ENCODE assay signal across 8 mouse cellular contexts in the genomic region with DNA sequence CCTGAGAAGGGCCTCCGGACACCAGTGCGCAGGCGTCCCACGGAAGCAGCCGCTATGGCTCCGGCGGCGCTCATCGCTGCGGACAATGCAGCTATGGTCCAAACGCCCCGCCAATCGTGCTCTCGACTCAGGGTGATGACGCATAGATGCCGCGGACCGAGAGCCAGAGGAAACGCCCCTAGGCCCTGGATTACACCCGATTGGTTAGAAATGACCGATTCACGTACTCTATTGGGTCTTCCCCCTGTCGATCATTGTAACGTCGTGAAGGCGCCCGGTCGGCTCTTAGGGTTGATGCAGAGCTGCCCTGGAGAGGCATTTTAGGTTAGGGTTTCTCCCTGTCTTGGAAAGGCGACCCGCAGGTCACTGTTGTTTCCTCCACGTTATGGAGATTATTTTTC. TPM values are rescaled to one million over a fixed set of nuclear protein-coding genes. Genes with fewer than 3 reads are reported as not detected.
DNase-seq lines count a peak whose midpoint lies in the region; ATAC-seq and TF ChIP-seq lines count a peak whose summit lies in the region.

A gene (minus strand): TSS at position 179 of the 401 bp plus-strand sequence.

- peak within 1 kb of the TSS; percentile 89 for H3K27ac ChIP-seq in embryonic fibroblast, embryonic 13.5 days (ENCODE audit: insufficient read depth, low read length)
- H3K27ac ChIP-seq in limb, embryonic 12.5 days, result peak within 1 kb of the TSS; percentile 96
- H3K27ac ChIP-seq in midbrain, embryonic 14.5 days (replicated peaks; ENCODE audit: low read depth, low read length), result peak within 1 kb of the TSS; percentile 99

- no peaks in the 10 kb centered on the region for H3K27me3 ChIP-seq in limb, embryonic 12.5 days
- no peaks in the 10 kb centered on the region for H3K27me3 ChIP-seq in midbrain, embryonic 14.5 days (ENCODE audit: control insufficient read depth, insufficient read depth, low read length)

- peak within 1 kb of the TSS; percentile 72 for H3K9ac ChIP-seq in limb, embryonic 12.5 days (replicated peaks)
- H3K9ac ChIP-seq in midbrain, embryonic 14.5 days (replicated peaks; ENCODE audit: low read length), result peak within 1 kb of the TSS; percentile 79

- H3K4me1 ChIP-seq in embryonic fibroblast, embryonic 13.5 days (ENCODE audit: control insufficient read depth, insufficient read depth, low read length), result no peaks in the 10 kb centered on the region
- no peaks in the 10 kb centered on the region for H3K4me1 ChIP-seq in limb, embryonic 12.5 days (replicated peaks)
- H3K4me1 ChIP-seq in midbrain, embryonic 14.5 days (ENCODE audit: control insufficient read depth, insufficient read depth, low read length), result 0 out of 2 replicates have a peak, but pooled peaks cover 3% of the 10 kb centered on the region

- no peaks in the 10 kb centered on the region for H3K36me3 ChIP-seq in limb, embryonic 12.5 days
- peaks cover 6% of the 10 kb centered on the region for H3K36me3 ChIP-seq in midbrain, embryonic 14.5 days (ENCODE audit: control insufficient read depth, insufficient read depth, low read length)

- under 1% methylated on average over 31 of the region's 31 CpGs for WGBS in limb, embryonic 12.5 days
- 0% methylated on average over 31 of the region's 31 CpGs for WGBS in midbrain, embryonic 14.5 days

- peak; percentile 95 for ATAC-seq in CD4-positive, CD25-positive, alpha-beta regulatory T cell, adult 4 months
- ATAC-seq in limb, embryonic 12.5 days (ENCODE audit: insufficient number of reproducible peaks, insufficient read depth, low FRiP score, low TSS enrichment, low read depth), result peak; percentile 99
- ATAC-seq in midbrain, embryonic 14.5 days (ENCODE audit: low FRiP score, low TSS enrichment), result peak; percentile 100

- DNase-seq in brain, adult 2 months (ENCODE audit: low read depth, low spot score), result peak; percentile 100
- DNase-seq in heart, adult 8-10 months (ENCODE audit: low spot score), result peak; percentile 98
- DNase-seq in kidney, adult 8-10 months, result peak; percentile 95 to 97
- DNase-seq in midbrain, embryonic 14.5 days, result peak; percentile 99
- peak; percentile 92 to 95 for DNase-seq in spleen, postnatal 10 days (ENCODE audit: low spot score in 2 of 2)

- peak within 1 kb of the TSS; percentile 75 for H3K4me3 ChIP-seq in embryonic fibroblast, embryonic 13.5 days (ENCODE audit: insufficient read depth, low read length)
- peak within 1 kb of the TSS; percentile 61 for H3K4me3 ChIP-seq in limb, embryonic 12.5 days (replicated peaks)
- H3K4me3 ChIP-seq in midbrain, embryonic 14.5 days (replicated peaks; ENCODE audit: low read depth, low read length), result peak within 1 kb of the TSS; percentile 68

- no peaks in the 10 kb centered on the region for H3K9me3 ChIP-seq in limb, embryonic 12.5 days
- no peaks in the 10 kb centered on the region for H3K9me3 ChIP-seq in midbrain, embryonic 14.5 days (ENCODE audit: control insufficient read depth, low read length)

- peak; percentile 78 for TF ChIP-seq POLR2A in embryonic fibroblast, embryonic 13.5 days (IDR thresholded peaks at IDR 0.05; ENCODE audit: low read depth, low read length)

- peak within 1 kb of the TSS; percentile 67 for H3K4me2 ChIP-seq in limb, embryonic 12.5 days
- H3K4me2 ChIP-seq in midbrain, embryonic 14.5 days (ENCODE audit: low read length), result peak within 1 kb of the TSS; percentile 66

- no peak for TF ChIP-seq CTCF in embryonic fibroblast, embryonic 13.5 days (IDR thresholded peaks at IDR 0.05; ENCODE audit: borderline replicate concordance, insufficient read depth, low read length)

RNA-seq across cellular contexts. Expression of the gene that starts here (rescaled TPM):
- polyA plus RNA-seq in CD4-positive, CD25-positive, alpha-beta regulatory T cell, adult 4 months (2017; shearing (Covaris generic)), result 10 to 100 TPM; 10.3 to 10.7 TPM
- polyA plus RNA-seq in embryonic fibroblast, embryonic 13.5 days (2011; ENCODE audit: insufficient read length, low read depth, missing spikeins), result 13.8 and 14.5 TPM in 2 replicates
- 100 to 1,000 TPM; 124 to 136 (median 130) TPM for total RNA-seq in heart, adult 8-10 months (2022)
- 86.6 and 95.2 TPM in 2 replicates for polyA plus RNA-seq in limb, embryonic 12.5 days (2016; fragmentation: Nextera tagmentation; extraction: Ambion mirVana)
- 93.7 and 103 TPM in 2 replicates for polyA plus RNA-seq in midbrain, embryonic 14.5 days (2014; fragmentation: Nextera tagmentation; extraction: Ambion mirVana)

Comparison
In these comparisons a context has a peak if more than half of its experiments do, and no peak if none do; other contexts are left out.
1. Peak in every context shown above with its lines: DNase-seq, ATAC-seq, H3K4me3 ChIP-seq and H3K27ac ChIP-seq.